Mouse (Mus musculus): Measurements from ENCODE around the gene Mok. TPM values are rescaled to one million over a fixed set of nuclear protein-coding genes. Genes with fewer than 3 reads are reported as not detected.
"Not testable (repeated sequence)": the region's sequence is repeated elsewhere in the genome, so short reads cannot be mapped to it uniquely, and the experiment has no call there.

The Mok gene
- total RNA-seq (2021) = 1 to 10 TPM; 1.2 to 1.6 TPM
- long read RNA-seq, experiment 1, partial matches to known transcripts = 0 of 2 reads
- long read RNA-seq, experiment 1, other reads (novel, unspliced or antisense) = 2 of 2 reads
- long read RNA-seq, experiment 2 = 0 reads

DNA sequence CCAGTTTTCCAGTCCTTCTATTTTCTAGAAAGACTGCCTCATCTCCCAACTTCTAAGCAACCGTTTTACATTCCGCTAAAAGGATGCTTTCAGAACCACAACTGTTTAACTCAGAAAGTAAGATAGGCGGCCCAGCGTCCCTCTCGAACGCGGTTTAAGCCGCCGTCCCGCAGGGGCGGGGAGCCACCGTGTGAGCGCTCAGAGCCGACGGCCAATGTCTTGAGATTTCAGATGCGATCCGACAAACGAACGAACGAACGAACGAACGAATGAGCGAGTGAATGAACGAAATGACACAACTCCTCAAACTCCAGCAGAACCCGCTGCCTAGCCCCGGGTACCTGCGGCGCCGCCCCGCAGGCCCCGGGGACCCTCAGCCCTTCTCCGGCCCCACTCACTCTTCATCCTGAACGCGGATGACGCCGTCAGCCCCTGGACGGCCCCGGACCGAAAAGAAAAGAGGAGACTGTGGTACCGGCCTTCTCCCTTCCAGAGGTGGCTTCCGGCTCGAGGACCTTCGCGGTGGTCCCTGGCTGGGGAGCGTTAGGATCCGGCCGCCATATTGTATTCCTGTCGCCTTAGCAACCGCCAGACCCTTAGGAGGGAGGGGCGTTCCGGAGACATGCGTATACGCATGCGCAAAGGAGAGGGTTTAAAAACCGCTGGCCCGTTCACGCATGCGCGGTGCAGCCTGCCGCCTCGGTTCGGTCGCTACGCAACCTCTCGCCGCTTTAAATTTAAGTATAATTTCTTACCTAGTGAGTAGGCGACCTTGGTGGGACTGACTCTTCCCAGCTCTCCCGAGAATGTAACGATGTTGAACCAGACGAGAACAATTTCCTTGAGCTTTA is at the start of gene Mok:
TSS of gene Mok (minus strand) at position 592 of the 851 bp plus-strand sequence.
- DNase-seq = peak; percentile 95 to 96

DNA sequence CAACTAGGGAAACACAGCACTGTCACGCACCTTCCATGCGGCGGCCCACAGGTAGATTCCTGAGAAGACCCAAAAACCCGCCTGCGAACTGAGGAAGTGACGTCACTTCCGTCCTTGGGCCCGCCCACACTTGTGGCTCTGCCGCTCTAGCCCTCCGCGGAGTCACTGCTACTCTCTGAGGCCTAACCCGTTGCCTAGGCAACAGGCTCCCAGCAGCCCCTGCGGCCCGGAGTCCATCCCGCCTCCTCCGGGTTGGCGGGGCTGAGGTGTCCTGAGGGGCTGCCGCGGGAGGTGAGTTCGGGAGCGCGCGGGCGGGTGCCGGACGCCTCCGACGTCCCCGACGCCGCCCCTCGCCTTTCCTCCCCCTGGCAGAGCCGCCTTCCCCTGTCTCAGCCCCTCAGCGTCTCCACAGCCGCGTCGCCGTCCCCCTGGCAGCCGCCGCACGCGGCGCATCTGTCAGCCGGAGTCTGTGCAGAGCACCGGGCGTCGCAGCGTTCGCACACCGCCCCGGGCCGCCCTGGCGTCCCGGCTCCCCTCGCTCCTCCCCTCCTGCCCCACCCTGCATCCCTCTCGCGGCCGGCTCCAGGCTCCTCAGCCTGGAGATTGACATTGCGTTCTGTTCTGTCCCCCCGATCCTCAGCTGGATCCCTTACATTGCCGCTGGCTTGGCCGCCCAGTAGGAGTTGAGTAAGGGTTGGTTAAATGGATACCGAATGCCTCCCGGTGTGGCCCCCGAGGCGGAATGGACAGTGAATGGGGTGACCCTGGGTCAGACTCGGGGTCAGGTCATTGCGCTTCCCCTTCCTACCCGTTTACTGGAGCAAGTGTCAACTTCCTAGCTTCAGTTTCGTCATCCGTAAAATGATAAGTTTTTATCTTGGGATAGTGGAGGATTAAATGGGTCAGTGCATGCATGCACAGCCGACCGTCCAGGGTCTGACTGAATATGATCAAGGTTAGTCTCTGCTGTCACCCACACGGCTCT is 48.6 kb upstream of the Mok start, which contains the start of the genes Cinp and Tecpr2:
TSS of gene Cinp (minus strand) at position 110 of the 985 bp plus-strand sequence.
TSS of gene Tecpr2 (plus strand) at position 229 of the 985 bp plus-strand sequence.
- DNase-seq = peak; percentile 98 to 99

DNA sequence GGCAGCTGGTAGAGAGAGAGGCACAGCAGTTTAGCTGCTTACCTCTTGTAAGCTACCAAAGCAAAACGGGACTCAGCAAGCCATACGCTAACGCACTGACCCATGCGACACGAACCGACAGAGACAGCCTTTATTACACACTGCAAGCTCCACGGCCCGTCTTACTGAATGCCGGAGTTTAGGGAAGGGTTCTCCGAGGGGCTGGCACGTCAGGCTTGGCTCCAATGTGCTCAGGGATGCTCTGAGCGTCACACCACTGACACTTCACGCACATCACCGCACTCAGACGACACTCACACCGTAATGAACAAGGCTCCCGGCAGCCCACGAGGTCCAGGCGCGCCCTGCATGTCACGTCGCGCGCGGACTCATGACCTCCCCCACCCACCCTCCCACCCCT is 47.9 kb upstream of the Mok start:
- no peak for DNase-seq

DNA sequence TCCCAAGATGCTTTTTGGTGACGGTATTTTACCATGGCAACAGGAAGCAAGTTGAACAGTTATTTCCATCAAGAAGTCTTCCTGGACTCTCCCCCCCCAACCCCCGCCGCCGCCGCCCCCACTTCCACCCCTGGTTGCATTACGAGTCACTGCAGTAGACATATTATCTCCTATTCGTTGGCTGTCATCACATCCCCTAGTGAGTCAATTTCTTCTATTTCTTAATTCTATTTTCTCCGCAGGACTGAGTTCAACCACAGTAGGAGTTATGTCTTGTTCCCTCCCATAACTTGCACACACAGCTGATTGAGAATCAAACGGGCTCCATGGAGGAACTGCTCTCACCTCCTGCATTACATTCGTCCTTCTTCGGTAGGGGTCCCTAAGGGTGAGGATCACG is 47.4 kb upstream of the Mok start:
- no peak for DNase-seq

DNA sequence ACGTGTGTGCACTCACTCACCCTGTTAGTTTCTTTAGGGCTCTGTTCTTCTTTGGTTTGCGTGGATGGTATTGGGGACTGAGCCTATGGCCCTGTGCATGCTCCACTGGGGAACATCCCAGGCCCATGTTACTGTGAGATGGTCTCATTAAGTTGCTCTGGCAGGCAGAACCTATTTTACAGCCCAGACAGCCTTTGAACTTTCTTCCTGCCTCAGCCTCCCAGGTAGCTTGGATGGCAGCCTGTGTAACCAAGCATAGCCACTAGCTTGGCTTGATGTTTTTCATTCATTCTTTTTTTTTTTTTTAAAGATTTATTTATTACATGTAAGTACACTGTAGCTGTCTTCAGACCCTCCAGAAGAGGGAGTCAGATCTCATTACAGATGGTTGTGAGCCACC is 44.5 kb upstream of the Mok start:
- no peak for DNase-seq

DNA sequence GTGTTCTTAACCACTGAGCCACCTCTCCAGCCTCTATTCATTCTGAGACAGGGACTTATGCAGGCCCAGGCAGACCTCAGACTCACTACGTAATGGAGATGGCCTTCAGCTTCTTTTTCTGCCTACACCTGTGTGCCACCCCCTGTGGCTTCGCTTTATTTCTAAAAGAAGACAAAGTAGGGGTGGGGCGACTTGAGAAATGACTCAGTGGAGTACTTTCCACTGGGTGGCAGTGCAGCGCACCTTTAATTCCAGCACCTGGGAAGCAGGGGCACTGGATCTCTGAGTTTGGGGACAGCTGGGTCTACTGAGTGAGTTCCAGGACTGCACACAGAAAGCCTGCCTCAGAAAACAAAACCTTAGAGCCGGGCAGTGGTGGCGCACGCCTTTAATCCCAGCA is 41.6 kb upstream of the Mok start:
- DNase-seq = peak in 1 of 2 experiments; percentile 13

DNA sequence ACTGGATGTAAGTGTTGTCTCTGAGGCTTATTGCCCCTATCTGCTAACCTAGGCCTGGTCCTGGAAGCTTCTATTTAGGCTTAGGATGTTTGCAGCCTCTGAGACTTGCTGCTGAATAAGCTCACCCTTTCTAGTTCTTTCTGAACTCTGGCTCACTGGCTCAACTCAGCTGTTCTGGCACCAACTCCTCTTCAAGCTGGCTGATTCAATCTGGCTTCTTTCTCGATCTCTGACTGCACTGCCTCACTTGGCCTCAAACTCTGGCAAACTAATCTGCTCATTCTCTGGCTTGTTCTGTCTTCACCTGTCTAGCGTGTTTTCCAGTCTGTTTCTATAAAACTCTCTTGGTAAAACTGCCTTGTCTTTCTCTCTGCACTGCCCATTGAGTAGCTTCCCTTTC is 34.6 kb upstream of the Mok start:
- peak in 1 of 2 experiments; percentile 25 for DNase-seq

DNA sequence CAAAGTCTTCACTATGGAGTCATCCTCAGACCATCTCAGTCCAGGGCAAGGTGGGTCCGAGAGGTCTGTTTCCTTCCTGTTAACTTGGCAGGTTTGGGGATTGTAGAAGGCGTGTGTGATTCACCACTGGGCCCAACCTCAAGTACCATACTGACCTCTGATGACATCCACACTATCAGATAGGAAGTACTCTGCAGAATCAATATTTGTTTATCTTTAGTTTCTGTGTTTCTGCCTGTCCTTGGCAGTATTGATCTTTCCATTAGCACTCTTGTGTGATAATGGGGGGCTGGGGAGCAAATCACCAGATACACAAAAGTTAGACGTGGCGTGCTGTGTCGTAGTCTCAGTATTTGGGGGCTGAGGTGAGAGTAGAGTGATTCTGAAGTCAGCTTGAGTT is 30.5 kb upstream of the Mok start:
- DNase-seq = no peak

DNA sequence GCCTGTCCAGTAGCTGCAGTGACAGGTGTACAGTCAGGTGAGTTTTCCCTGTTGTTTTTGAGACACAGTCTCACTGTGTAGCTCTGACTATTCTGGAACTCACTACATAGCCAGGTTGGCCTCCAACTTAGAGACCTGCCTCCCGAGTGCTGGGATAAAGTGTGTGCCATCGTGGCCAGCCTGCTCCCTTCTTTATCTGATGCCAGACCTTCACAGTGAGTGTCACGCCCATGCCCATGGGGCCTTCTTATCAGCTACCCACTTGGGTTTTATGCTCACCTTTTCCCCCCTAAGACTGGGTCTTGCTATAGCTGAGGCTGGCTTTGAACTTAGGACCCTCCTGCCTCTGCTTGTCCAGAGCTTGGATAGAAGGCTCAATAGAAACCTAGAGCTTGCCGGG is 29.4 kb upstream of the Mok start:
- DNase-seq = no peak

DNA sequence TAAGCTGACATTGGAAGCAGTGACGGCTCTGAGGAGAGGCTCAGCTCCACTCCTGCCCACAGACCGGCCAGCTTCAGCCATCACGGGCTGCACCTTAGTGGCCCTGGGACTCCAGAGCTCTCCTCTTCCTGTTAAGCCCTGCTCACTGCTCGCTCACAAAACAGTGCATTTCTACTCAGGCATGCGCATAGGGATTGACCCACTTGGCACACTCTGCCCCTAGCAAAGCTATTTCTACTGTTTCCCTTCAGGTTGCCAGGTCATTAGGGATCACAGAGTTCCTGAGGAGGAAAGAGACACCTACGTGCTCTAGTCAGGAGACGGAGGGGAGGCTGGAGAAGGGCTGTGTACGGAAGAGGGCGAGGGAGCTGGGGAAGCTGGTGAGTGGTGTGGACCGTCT is 25.2 kb upstream of the Mok start:
- no peak for DNase-seq

DNA sequence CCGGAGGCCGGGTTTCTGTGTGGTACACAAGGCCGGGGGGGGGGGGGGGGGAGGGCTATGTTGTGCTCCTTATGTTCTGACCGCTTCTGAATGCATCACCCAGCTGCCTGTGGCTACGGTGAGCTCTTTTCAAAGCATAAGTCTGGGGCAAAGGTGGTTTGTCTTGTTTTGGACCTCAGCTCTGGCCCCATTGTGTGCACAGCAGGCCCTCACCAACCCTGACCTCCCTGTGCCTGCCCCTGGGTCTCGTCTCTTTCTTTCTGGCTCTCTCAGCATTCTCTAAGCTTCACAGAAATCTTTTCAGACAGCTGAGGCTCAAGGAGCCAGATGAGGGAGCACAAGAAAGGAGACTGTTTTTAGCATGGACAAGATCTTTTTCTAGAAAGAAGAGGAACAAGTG is 24.8 kb upstream of the Mok start:
- DNase-seq = no peak

DNA sequence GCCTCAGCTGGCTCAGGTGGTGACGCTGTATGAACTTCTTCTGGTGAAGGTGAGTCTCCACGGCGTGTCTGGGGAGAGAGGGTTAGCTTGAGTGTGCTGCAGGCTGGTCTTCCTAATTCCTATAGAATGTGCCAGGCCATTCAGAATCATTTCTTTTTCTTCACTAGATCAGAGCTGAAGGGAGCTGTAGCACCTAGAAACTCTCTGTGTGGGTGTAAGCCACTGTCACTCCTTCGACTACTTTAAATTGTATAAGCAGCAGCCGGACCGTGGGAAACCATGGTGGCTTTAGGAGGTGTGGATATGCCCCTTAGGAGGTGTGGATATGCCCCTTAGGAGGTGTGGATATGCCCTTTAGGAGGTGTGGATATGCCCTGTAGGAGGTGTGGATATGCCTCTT is 23.3 kb upstream of the Mok start:
- no peak for DNase-seq

DNA sequence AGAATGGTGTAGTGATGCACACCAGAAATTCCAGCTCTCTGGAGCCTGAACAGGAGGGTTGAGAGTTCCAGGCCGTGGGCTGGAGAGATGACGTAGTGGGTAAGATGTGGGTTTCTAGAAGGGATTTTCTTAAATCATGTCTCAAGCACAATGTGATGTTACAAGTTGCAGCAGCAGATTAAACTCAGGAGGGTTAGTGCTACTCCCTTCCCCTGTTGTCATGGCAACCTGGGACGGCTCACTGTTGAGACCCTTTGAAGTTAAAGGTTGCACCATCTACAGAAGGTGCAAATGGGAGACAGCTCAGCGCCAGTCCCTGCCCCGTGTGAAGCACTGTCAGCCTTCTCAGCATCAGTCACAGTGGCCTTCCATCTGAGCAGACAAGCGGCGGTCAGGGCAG is 20.5 kb upstream of the Mok start:
- DNase-seq = no peak

DNA sequence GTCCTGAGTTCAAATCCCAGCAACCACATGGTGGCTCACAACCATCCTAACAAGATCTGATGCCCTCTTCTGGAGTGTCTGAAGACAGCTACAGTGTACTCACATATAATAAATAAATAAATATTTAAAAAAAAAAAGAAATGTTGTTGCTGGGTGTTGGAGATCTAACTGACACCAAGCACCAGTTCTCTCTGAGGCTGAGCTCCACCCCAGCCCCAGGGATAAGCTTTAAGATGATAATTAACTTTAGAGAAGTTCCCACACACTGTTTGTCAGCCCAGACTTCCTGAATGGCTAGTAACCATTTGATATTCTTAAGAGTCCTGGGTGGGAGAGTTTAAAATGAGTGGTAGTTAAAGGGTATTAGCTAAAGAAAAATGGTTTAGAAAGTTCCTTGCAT is 19.6 kb upstream of the Mok start:
- no peak for DNase-seq

DNA sequence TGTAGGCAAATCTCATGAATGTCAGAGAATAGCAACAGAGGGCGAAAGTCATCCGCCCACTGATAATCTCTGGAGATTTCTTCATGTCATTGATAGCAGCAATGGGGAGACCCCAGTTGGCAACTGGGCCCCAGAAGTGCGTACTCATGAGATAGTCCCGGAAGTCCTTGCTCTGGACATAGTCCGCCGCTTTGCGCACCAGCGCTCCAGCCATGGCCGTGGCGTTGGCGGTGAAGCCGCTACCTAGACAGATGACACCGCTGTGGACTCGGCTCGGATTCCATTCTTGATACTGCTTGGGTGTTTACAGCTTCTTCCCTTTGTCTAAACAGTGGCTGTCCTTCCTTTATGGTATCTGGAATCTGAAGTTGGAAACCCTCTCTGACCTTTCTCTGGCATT is 17.9 kb upstream of the Mok start:
- not testable (repeated sequence) for DNase-seq

DNA sequence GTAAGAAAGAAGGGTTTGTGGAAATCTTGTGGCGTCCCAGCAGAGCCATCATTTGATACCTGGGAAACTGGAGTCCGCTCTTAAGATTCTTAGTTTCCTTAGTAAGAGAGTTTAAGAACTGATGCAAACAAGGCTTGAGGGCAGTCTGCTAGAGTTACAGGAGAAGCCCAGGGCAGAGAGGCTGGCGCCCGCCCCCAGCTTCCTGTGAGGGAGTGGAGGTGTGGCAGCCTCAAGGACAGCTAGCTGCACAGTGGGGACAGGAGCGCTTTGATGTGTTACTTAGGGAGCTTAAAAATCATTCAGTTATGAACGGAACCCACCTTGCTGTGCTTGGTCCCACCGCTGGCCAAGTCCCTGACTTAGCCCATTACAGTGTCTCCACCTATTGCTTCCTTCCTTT is 16.5 kb upstream of the Mok start:
- peak; percentile 62 to 71 for DNase-seq

DNA sequence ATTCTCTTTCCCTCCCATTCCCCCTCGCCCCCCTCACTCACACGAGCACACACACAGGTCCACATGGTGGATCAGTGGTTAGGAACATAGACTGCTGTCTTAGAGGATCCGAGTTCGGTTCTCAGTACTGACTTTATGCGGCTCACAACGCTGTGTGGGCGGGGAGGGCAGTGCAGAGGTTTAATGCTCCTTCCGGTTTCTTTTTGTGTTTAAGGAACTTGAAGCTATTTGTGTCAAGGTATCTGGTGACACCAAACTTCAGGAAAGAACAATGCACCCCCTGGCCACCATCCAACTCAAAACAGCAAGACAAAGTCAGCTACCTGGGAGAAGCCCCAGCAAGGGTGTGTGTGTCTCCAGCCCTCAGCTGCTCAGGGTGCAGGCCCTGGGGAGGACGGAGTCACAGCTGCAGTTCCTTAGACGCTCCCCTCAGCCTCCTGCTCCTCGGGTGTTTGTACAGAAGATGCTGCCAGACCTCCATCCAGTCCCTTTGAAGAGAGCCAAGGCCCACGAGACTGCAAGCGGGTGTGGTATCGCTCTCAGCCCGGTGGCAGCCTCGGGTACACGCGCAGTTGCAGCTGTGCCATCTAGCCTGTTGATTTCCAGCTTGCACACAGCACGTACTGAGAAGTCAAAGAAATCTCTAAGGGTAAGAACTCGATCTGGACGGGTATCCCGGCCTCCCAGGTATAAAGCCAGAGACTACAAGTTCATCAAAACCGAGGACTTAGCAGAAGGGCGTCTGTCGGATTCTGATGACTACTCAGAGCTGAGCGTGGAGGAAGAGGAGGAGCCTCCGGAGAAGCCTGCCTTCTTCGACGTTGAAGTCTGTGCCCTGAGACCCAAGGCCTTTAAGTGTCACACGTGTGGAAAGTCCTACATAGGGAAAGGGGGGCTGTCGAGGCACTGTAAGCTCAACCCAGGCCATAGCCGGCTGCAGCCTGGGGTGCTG is 14.3 kb upstream of the Mok start:
- DNase-seq = no peak

DNA sequence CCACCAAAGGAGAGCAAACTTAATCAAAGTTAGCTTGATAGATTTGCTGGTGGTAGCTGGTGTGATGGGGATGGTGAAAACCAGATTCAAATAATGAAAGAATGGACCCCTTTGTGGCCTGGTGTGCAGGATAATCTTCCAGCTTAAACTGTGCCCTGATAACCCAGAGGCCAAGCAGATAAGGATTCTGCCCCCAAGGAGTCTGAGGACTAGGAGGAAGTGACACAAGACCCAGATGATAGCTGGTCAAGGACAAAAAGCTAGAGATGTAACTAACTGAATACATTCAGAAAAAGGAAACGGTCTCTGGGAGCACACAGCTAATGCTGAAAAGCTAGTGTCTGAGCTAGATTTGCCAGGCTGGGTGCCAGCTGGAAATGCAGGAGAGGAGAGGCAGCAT is 11.2 kb upstream of the Mok start:
- DNase-seq = no peak

DNA sequence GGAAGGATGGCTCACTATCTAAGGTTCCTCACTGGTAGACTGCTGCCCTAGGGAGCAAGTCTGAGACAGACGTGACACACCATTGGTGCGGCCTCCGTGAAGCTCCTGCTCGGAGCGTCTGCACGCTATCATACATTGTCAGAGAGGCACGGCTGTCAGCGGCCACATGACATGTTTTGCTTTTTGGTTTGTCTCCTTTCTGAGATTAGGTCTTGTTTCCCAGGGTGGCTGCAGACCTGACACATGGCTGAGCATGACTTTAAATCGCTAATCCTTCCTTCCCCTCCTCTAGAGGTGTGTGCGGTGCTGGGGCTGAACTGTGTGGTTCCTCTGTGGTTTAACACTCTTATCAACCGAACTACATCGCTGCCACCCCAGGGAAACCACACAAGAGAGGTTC is 10.7 kb upstream of the Mok start:
- peak; percentile 34 to 42 for DNase-seq

DNA sequence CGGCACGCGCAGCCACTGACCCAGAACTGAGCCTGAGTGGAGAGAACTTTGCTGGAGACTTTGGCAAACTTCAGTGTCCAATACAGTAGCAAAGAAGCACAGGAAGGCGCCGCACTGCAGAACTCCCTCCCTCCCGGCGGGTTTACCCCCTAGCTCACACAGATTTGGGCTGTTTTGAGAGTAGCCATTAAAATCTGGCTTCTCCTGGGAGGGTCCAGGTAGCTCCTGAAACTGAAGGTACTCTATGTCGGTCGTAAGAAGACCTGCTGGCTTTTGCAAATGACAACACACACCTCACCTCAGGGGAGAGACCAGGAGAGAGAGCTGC is 10.2 kb upstream of the Mok start:
- no peak for DNase-seq

Data from adrenal gland, postnatal 36 days (tissue).